Mouse (Mus musculus): ENCODE measurements around the gene Vegfa.
A peak's percentile ranks its signal among the peaks of the same experiment; 100 is the strongest.

Vegfa gene

DNA sequence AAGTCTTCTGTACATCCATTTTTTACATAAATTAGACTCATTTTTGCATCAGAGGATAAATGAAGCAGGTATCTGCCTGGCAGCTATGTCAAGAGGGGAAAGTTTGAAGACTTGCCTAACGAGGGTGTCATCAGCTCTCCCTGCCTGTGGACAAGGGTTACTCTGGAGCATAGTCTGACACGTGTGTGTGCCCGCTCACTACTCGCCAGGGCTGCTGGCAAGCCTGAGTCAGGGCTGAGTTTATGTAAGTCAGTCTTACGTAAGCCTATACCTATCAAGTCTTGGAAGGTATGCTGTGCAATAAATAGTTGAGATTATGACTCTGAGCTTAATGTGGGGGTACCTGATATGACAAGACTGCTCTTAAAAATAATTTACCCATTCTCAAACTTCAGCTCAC is 19.2 kb upstream of the Vegfa start:
- DNase-seq (ENCODE audit: low spot score in 2 of 2), result peak; percentile 48 to 63

DNA sequence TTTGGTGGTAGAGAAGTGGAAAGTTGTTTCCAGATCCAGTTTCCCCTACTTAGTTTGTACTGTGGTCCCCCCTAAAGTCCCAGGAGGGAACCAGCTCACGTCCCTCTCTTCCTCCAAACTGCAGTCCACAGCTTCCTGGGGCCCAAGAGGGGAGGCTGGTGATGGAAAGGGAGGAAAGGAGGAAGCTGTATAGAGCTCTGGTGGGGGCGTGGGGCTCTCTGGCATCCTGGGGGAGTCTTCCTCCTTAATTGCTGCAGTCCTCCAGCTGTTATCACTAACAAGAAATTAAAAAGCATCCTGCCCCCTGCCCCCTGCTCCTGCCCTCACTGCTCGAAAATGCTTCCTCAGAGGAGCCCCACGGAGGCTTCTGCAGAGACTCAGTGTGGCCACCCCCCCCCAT is 17.4 kb upstream of the Vegfa start:
- DNase-seq (ENCODE audit: low spot score in 2 of 2), result no peak

DNA sequence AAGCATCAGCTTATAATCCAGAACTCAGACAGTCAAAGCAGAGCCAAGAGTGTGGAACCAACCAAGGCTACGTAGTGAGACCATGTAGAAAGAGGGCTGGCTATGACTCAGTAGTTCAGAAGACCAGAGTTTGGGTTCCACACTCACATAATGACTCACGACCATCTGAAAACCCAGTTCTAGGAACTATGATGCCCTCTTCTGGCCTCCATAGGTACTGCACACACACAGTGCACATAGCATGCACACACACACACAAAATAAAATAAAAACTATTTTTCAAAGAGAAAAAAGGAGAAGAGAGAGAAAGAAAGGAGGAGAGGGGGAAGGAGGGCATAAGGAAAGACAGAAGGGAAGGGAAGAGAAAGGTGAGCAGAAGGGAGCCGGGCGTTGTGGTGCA is 16.0 kb upstream of the Vegfa start:
- no peak for DNase-seq (ENCODE audit: low spot score in 2 of 2)

DNA sequence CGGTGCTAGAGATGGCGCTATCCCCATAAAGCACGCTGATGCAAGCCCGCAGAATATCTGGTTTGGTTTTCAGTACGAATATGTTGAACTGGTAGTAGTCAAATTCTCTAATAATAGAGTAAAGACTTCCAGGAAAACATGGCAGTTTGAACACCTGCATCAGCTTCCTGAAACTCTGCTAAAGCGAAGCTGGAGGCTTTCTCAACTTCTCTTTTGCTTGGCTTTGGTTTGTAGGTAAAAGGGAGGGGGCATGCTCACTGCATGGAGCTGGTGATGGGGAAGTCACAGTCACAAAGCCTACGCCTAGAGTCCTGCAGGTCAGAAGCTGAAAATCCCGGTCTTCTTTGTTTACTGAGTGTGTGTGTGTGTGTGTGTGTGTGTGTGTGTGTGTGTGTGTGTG is 13.6 kb upstream of the Vegfa start:
- no peak for DNase-seq (ENCODE audit: low spot score in 2 of 2)

DNA sequence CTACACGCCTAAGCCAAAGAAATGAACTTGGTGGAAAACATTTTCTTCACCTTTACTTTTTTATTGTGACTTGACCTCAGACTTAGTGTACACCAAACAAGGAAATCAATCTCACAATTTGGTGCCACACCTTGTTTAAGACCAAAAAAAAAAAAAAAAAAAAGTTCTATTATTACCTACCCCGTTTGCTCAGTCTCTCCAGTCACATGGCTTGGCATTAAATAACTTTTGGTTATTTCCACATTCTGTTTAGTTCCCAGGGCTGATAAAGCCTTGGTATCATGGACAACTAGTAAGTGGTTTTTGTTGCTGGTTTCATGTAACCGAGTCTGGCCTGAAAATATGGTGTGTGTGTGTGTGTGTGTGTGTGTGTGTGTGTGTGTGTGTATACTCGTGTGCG is 12.8 kb upstream of the Vegfa start:
- no peak for DNase-seq (ENCODE audit: low spot score in 2 of 2)

DNA sequence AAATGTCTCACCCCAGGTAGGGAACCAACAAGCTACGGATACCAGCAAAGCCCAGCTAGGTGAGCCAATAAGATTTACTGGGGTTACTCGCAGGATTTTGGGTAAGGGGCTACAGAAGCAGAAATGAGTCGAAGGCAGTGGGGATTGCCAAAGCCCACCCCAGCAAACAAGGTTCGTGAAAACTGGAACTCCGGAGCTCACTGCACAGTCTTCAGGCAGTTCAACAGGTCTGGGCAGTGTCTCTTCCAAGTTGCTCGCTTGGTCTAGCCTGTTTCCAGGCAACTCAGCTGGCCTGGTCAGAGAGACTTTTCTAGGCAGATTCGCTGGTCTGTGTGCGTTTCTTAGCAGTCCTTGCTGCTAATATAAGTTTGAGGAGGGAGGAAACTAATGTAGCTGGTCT is 10.0 kb upstream of the Vegfa start:
- DNase-seq (ENCODE audit: low spot score in 2 of 2), result no peak

DNA sequence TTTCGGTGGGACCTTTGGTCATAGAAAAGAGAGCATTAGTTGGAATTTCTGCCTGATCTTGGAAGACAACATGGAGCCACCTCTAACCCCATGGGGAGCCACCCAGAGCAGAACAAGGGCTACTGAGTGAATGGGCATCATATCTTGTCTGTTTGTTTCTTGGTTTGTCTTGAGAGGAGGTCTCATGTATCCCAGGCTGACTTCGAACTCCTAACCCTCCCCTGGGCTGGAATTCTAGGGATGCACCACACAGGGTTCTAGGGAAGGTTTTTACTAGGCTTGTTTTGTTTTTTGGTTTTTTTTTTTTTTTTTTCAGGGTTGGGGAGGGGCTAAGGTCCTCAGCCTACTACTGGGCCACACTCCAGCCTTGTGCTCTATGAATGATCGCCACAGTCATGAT is 9.5 kb upstream of the Vegfa start:
- DNase-seq (ENCODE audit: low spot score in 2 of 2), result no peak

DNA sequence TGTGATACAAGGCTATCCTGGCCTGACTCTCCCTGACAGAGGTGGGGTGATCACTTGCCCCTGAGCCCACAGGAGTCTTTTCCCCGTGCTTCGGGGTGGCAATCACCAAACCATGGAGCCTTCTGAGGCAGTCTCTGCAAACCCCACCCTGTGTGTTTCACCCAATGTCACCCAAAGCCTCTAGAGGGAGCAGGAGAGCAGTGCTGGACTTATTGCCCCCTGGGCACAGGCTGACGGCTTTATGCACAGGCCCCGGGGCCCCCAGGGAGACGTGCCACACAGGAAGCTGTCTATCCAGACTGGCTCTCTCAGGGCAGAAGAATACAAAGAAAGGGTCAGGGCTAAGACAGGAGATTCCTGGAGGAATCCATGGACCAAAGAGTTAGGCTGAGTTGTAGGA is 9.1 kb upstream of the Vegfa start:
- DNase-seq (ENCODE audit: low spot score in 2 of 2), result peak in 1 of 2 experiments; percentile 29

DNA sequence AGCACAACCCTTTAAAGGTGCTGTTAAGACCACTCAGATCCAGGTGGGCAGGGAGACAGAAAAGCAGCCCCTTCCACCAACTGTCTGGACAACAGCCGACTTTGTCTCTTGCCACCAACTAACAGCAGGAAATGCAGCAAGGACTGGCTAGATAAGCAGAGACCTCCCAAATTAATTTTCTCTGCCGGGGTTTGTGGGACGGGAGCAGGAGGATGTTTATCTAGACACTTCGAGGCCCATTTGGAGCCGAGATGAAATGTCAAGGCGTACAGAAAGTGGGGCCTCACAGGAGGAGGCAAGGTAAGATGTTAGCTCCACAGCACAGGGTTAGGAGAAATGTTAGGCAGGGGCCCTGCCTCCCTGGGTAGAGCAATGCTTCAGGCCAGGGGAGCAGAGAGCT is 8.4 kb upstream of the Vegfa start:
- no peak for DNase-seq (ENCODE audit: low spot score in 2 of 2)

DNA sequence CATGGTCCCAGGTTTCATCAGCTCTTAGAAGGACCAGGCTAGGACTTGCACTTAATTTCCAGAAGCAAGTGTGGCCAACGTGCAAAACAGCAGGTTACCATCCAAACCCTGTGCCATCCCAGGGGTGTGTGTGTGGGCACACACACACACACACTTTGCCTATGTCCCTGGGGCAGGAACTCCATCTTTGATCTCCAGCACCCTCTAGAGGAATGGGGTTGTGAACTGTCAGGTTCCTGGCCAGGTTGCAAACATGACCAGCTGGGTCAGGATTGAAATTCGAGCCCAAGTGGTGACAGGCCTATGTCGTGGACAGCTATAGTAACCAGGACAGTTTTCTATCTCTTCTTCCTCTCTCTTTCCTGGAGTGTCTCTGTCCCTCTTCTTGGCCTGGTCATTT is 6.7 kb upstream of the Vegfa start:
- peak in 1 of 2 experiments; percentile 22 for DNase-seq (ENCODE audit: low spot score in 2 of 2)

DNA sequence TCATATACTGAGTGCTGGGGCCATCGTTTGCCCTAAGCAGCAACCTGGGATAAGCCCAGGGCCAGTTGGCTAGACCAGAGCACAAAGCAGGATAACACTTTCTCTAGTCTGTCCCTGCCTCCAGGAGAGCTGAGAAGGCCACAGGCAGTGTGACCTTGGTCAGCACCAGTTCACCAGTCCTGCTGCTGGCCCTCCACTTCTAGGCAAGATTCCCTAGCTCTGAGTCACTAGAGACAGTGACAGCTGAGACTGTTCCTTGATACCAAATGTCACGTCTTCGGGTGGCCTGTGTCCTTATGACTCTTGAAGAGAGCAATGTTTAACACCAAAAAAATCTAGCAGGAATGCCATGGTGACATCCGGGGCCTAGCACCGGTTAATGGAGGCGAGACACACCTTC is 4.2 kb upstream of the Vegfa start:
- no peak for DNase-seq (ENCODE audit: low spot score in 2 of 2)

DNA sequence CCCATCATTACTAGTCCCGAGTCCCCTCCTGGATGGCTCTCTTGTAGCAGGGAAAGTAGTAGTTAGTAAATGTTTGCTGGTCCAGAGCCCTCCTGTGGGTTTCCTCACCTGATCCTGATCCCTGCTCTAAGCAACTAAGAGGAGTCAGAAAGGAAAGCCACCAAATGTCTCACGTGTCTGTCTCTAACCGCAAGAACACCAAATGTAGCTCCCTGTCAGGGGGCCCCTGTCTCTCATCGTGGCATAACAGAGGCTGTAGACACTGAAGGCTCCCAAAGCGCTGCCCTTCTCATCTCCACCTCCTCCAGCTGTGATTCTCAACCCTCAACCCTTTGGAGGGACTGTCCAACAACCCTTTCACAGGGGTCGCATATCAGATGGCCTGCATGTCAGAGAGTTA is 1.9 kb upstream of the Vegfa start:
- DNase-seq (ENCODE audit: low spot score in 2 of 2), result no peak

DNA sequence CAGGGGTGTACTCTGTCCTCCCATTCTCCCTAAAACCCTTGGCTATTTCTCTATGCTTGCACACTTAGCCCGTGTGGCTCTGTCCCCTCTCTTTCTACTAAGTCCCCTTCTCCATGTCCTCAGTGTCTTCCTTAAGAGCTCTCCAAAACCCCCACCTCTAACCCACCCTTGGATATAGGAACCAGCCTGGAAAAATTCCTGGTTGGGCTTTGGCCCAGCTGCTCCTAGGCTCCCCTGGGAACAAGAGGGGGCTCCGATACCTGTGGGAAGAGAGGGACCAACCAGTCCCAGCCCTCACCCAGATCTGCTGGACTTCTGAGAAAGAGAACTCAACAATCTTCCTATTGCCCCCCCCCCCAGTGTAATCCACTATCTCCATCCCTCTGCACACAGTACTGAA is 1.4 kb upstream of the Vegfa start:
- no peak for DNase-seq (ENCODE audit: low spot score in 2 of 2)

DNA sequence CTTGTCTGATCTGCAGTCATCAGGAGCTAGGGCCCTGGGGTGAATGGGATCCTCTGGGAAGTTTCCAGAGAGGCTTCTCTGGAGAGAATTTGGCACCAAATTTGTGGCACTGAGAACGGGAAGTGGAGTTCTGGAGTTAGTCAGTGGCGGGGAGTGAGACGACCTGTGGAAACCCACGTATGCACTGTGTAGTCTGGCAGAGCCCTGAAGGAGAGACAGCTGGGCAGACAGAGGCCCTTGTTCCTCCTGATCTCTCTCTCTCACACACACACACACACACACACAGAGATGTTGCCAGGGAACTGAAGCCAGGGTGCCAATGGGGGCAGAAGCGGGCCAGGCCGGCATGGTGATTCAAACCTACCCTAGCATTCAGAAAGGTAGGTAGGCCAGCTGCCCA is 953 bp upstream of the Vegfa start:
- DNase-seq (ENCODE audit: low spot score in 2 of 2), result no peak

DNA sequence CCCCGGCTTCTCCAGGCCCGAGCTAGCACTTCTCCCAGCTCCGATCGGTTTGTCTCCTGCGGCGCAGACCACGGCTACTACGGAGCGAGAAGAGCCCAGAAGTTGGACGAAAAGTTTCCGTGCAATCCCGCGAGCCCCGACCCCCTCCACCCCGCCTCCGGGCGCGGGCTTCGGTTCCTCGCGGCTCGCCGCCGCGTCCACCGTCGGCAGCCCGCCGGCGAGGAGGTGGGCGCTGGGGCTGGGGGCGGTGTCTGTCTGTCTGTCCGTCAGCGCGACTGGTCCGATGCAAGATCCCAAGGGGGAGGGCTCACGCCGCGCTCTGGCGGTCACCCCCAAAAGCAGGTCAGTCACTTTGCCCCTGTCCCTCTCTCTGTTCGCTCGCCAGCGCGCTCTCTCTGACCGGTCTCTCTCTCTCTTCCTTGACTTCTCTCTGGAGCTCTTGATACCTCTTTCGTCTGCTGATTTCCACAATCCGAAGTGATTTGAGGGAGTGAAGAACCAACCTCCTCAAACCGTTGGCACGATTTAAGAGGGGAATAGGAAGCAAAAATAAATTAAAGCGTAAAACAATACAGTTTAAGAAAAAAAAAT is 453 bp downstream of the Vegfa start:
- DNase-seq (ENCODE audit: low spot score in 2 of 2), result peak; percentile 61 to 64

DNA sequence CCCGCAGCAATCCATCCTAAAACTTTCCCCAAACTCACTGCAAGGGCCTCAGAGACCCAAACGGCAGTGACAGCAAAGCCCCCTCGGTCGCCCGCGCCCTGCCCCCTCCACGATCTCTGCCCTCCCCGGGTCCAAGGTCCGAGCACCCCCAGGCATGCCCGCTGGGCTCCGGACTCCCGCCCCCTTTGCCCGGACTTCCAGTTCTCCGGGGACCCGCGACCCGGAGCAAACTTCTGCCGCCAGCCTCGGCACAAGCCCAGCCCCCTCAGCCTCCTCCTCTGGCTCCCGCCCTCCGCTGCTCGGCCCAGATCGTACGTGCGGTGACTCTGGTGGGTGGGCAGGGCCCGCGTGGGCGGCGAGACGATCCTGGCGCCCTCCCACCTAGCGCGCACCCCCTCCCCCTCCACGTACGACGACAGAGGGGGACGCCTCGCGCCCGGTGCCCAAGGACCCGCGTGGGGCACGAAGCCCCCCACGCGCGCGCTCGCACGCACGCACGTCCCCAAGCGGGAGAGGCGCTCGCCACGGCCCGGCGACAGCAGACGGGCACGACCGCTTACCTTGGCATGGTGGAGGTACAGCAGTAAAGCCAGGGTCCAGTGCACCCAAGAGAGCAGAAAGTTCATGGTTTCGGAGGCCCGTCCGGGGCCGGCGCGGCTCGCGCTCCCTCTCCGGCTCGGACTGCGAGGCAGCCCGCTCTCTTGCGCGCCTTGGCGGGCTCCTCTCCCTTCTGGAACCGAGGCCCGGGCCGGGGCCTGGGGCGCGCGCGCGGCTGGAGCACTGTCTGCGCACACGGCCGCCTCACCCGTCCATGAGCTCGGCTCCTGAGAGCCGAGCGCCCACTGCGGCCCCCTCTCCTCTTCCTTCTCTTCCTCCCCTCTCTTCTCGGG is 1.2 kb downstream of the Vegfa start:
- peak; percentile 62 to 68 for DNase-seq (ENCODE audit: low spot score in 2 of 2)

DNA sequence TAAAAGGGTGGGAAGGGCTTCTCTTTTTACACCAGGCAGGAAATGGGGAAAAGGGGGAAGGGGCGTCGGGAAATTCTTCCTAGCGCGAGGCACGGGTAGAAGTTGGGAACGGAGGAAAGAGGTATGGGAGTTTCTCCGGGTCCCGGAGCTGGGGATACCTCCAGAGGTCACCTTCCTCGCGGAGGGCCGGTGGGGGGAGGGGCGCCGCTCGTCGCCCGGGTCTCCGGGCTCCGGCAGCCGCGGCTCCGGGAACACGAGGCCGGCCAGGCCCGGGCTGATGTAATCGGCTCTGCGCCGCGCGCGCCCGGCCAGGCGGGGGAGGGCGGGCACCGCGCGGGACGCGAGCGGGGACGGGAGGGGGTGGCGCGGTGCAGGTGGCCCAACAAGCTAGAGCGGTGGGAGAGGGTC is 1.8 kb downstream of the Vegfa start:
- DNase-seq (ENCODE audit: low spot score in 2 of 2), result peak; percentile 52 to 55

DNA sequence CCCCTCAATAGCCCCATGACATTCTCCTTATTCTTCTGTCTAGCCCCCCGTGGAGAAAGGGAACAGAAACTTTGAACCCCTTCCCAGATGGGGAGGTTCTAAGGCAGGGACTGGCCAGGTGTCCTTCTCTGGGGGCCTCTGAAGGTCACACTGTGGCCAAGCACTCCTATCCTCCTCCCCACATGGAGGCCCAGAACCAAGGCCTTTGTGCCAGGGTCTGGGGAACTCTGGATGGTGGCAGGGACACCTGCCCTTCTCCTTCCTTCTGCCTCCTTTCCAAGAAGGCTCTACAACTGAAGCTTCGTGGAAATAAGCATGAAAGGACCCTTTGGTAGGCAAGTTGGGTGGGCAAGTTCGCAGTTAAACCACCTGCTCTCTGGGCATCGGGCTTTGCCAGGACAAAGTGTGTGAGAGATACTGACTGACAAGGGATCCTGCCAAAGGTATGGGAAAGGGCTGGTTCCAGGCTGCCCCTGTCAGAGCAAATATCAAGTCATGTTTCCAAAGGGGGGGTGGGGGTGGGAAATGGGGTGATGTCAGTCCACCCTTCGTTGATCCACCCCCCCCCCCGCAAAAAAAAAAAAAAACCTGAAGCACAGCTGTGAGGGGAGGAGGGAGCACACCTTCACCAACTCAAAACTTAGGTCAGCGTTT is 2.5 kb downstream of the Vegfa start:
- peak in 1 of 2 experiments; percentile 32 for DNase-seq (ENCODE audit: low spot score in 2 of 2)

DNA sequence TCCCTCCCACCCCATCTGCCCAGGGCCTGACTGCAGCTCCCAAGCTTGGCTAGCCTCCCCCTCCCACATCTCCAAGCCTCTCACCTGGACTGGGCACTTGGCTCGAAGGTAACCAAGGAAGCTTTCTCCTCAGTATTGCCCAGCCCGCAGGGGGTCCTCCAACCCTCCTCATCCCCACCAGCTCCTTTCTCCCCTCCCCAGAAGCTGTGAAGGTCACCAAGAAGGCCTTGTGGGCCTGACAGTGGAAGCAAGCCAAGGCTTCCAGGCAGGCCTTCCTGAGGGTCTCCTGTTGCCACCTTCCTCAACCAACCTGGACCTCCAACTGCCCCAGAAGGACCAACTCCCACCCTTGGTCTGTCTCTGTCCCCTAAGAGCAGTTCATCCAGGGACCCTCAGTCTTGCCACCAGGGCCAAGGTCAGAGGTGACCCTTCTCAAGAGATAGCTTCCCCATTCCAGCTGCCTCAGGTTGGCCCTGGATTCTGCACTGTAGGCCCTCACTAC is 3.1 kb downstream of the Vegfa start:
- peak in 1 of 2 experiments; percentile 25 for DNase-seq (ENCODE audit: low spot score in 2 of 2)

DNA sequence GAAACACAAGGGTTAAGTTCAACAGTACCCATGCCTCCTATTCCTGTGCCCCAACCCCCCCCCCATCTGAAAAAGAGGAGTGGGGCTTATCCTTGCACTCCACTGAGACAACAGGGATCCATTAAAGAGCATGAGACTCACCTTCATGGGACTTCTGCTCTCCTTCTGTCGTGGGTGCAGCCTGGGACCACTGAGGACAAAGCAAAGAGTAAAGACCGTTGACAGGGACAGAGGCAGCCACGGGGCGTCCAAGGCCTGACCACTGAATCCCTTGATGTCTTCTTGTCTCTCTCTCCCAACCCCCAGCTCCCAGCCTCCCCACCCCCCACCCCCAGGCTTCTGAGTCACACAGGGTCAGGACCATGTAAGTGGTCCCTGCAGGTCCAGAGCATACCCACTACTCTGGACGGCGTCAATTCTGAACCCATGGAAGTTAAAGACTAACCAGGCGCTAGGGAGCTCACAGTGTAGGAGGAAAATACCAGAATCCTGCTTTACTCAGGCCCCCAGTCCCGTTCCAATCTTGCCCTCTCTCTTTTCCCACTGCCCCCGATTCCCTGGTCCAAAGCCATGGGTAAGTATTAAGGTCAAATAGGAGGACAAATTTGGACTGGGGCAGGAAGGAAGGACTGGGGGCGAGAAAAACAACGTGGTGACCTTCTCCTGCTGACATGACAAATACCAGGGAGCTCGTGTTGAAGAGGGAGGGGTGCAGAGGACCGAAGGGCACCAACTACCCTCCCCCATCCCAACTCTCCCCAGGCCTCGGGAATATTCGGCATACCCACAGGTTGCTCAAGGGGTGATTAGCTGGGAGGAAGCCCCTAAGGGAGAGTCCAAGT is 3.7 kb downstream of the Vegfa start:
- peak in 1 of 2 experiments; percentile 45 for DNase-seq (ENCODE audit: low spot score in 2 of 2)

DNA sequence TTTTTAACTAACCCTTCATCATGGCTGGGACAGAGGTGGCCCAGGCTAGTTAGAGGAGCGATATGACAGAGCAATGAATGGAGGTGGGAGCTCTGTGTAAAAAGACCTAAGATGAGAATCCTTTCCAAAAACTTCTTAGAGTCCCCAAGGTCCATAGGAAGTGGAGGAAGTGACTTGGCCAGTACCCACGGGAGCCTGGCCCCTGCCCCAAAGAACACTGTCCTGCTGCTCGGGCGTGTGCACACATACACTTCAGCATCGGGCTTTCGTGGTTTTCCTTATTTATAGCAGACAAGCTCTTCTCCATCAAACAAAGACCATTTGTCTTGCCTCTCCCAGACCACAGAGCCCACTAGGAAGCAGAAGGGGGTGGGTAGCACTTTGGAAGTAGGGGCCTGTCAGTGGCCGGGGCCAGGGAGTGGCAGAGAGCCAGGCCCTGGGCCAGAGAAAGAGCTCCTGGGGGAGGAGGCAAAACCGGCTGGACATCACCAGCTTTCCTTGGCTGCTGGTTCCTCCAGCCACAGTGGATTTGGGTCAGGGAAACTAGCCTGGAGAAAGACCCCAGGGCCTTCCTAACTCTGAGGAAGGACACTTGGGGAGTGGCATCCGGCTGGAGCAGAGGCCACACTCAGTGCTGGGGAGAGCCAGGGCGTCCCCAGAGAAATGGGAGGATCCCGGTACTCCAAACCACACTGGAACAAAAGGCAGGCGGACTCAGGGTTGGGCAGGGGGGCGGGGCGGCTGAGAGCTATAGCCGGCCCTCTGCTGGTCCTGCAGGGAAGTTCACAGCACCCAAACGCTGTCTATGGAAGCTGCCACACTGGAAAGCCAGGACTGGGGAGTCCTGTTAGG is 4.9 kb downstream of the Vegfa start:
- peak; percentile 81 to 85 for DNase-seq (ENCODE audit: low spot score in 2 of 2)
